Mouse (Mus musculus) 416B (cell line): ENCODE results near the gene Cyth2.

Experiments
- DNase-seq: peaks from one replicate; pipeline ENCODE4 v3.0.0; 2011; ENCODE audit warnings: low read depth

The Cyth2 gene

DNA sequence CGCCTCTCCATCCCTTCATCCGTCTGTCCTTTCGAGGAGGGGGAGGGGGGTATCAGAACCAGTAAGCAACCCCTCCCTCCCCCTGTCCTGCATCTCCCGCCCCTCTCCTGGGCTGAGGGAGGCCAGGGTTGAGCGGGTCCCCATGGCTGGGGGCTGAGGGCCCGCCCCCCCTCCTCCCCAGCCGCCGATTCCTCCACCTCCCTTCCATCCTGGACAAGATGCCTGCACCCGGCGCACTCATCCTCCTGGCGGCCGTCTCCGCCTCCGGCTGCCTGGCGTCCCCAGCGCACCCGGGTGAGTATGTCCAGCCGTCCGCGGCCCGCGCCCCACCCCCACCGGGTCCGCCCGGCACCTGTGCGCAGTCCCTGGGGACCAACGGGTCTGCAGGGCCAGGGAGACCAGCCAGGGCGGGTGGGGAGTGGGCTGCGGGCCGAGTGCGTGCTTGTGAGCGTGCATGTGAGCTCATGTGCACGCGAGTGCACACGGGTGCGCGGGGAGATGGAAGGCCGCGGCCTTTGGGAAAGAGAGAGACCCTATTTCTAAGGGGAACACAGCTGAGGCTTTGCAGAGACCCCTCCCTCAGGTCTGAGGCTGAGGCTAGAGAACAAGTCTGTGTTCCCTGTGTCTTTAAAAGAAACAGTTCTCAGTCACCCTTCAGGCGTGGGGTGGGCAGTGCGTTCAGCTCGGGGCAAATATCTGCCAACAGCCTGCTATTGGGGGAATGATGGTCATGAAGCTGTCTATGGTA, 28.8 kb downstream of the Cyth2 start:
- DNase-seq: no peak

DNA sequence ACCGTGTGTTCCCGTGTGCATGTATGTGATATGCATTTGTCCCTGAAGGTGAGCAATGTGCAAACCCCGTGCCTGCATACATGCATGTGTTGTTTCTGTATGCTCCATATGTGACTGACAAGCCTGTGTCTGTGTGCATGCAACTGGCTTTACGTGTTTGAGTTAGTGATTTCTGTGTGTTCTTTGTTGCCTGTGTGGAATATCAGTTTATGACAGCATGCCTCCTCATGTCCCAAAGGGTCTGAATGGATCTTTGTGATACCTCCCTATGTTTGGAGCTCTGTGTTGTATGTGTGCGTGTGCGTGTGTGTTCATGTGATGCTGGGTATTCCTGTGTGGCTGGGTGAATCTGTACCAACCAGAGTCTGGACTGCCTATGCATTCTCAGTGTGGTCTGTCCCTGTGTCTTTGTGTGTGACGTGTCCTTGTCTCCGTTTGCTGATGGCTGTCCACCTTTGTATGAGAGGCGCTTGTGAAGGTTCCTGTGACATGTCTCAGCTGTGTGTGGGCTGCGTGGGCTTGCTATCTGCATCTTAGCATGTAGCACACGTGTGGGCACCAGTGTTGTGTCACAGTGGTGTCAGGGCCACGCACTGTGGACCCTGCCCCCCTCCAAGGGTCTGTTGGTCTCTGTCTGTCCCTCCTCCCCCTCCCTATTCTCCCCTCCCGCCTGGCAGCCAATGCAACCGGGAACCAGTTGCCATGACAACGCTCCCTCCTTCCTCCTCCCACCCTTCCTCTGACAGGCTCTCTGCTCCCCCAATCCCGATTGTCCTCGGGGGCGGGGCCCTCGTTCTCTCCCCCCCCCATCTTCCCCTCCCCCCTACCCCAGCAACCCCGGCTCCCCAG, 29.6 kb downstream of the Cyth2 start, which contains the start of gene Sult2b1:
TSS of gene Sult2b1 (minus strand) at position 146 of the 849 bp plus-strand sequence.
- DNase-seq: no peak

DNA sequence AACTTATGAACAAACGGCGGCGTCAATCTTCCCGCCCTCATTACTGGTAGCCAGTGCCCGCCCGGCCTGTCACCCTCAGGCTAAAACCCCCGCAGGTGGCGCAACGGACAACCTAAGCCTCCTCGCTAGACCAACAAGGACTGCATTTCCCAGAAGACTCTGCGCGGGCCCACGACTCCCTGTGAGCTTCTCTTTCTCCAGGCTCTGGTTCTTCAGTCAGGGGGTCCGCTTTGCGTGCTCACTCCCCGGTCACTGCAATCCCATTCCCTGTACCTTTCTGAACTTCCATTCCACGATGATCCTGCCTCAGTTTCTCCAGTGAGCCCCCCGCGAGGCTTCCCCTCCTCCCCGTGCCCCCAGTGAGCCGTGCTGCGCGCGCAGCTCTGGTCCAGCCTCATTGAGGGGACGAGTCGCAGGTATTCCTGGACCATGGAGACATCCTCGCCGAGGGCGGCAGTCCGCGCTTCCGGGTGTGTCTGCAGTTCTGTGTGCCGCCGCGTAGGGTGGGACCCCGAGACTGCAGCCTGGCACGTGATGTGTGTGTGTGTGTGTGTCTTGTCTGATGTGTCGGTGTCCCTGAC, 30.8 kb downstream of the Cyth2 start, which contains the start of gene Lmtk3:
TSS of gene Lmtk3 (plus strand) at position 228 of the 581 bp plus-strand sequence.
- DNase-seq: no peak

DNA sequence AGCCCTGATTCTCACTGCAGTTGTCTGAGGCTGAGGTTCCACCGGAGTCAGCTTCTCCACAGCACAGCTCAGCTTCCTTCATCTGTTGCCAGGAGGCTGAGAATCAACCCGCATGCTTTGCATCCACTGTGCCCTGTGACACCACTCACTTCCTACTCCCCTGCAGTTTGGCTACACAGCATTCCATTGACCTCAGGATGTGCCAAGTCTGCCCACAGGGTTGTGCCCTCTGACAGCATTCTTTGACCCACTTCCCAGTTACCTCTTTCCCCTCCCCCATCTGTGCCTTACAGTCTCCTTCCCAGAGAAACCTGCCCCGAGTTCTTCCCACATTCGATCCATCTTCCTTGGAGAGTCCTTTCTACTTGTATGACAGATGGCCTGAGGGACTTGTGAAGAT, 32.1 kb downstream of the Cyth2 start:
- DNase-seq: no peak

DNA sequence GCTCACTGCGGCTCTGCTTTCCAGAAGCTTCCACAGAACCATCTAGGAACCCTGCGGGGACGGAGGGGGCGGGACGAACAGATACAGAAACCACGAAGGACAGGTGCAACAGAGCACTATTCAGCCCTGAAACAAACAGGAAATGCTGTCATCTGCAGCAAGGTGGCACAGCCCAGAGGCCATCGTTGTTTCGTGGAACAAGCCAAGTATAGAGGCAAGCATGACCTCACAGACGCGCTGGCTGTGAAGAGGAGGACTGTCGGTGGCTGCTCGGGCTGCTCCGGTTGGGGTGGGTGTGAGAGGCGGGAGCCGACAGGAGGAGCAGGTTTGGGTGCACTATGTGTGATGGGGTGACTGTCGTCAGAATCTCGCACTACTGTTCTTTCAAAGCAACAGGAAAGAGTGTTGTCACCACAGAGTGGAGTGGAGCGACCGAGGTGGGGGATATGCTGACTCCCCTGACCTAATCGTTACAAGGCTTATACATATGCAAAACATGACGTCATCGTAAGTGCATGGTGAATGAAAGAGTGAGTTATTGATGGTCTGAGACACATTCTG, 35.2 kb downstream of the Cyth2 start:
- no peak for DNase-seq

DNA sequence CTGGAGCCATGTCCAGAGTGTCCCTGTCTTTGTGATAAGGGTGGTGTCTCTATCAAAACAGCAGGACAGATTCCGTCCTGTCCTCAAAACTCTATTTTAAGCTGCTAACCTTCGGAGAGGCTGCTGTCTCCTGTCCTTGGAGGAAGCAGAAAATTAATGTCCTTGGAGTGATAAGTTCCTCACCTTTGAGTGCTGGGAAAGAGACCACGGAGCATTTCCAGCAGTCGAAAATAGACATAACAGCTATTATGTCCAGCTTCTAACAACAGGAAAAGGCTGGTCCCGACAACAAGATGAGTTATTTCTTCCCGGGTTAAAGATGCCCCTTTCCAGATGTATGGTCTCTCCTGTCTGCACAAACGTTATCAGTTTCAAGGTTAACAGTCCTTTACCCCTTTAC, 39.1 kb downstream of the Cyth2 start:
- no peak for DNase-seq

DNA sequence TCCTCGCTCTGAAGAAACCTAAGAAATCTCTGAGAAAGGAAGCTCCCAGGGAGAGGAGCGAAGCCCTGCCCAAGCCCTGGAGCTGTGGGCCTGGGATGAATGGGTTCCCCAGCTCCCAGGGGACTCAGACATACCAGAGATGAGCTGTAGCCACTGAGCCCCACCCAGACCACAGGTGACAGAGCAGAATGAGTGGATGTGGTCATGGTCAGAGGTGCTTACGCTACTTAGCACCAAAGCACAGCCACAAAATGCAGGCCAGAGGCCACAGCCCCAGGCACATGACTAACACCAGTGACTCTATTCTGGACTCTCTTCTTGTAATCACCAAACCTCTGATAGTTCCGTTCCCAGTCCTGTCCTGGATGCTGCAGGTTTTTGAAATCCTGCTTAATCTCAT, 43.3 kb downstream of the Cyth2 start:
- DNase-seq: peak; percentile 40

DNA sequence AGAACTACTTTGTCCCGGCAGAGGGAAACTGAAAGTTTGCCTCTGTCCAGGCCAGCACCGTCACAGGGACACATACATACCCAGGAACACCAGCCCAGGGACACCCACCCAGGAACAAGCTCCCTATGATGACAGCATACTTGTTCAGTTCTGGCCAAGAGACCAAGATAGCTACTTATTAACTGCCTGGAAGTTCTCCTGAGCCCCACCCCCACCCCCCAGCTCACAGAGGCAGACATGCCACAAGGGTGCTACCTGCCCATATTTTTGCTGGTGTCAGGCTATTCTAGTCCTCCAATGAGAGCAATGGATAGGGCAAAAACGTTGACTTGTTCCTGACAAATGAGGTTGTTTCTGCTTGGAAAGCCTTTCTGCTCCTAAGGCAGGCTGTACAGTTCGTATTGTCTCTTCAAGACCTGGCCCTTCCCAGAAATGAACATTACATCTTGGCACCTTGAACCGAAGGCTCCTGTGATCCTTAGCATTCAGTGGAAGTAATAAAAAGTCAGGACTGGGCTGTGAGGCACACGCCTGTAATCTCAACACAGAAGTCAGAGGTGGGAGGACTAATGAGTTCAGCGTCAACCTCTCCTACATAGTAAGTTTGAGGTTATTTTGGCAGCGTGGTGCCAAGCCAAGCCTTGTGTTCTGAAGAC, 43.8 kb downstream of the Cyth2 start:
- DNase-seq: no peak

DNA sequence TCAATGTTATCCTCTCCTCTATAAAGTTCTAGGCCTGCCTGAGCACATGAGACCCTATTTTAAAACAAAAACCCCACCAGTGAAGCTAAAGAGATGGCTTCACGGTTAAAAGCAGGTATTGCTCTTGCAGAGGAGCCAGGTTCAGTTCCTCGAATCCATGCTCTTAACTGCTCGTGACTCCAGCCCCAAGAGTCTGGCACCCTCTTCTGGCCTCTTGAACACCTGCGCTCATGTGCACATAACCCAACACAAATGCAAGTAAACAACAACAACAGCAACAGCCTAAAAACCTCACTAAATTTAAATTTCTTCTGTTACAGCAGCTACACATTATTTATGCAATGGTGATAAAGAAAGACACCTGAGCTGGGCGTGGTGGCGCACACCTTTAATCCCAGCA, 46.9 kb downstream of the Cyth2 start:
- DNase-seq: no peak

DNA sequence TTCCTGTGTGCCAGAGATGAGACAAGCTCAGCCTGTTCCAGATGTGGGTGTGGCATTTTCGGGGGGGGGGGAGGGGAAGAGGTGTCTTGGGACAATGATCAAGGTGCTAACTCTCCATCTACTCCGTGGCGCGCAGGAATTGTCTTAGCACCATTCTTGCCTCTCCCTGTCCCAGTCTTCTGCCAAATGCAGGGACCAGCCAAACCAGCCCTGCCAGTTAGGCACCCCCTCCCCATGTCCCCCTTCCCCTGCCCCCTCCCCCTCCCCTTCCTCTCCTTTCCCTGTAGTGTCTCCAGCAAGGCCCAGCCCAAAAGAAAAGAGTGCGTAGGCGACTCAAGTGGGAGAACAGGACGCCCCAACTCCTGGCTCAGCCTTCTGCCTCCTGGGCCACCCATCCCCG, 47.6 kb downstream of the Cyth2 start:
- DNase-seq: no peak

DNA sequence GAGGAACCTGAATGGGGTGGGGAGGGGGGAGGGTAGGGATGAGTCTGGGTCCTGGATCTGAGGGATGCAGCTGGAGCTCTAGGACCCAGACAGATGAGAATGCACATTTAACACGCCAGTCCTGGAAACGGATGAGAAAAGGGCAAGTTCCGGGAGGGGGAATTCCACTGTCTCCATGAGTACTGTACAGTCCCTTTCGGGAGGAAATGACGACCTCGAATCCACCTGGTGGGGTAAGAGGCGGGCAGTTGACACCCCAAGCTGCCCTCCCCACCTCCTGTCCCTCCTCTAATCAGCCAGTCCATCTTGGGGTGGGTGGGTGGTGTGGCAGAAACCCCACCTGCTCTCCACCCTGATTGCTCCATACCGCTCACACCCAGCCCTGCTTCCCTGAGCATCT, 48.4 kb downstream of the Cyth2 start:
- no peak for DNase-seq

DNA sequence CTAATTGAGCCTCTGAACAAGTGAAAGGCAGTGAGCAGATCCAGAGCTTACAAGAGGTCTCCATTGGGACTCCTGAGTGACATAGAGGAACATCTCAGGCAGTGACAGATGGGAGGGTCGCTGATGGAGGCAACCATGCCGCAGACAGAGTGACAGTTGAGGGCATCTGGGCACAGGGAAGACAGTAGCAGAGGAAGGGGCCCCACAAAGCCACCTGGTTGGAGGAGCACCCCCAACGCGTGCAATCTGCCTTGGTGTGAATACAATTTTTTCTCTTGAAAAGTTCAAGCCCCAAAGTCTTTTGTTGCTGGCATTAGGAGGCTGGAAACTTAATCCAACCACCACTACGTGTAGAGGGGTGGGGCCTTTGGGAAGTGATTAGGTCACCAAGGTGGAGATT, 54.2 kb downstream of the Cyth2 start:
- no peak for DNase-seq

DNA sequence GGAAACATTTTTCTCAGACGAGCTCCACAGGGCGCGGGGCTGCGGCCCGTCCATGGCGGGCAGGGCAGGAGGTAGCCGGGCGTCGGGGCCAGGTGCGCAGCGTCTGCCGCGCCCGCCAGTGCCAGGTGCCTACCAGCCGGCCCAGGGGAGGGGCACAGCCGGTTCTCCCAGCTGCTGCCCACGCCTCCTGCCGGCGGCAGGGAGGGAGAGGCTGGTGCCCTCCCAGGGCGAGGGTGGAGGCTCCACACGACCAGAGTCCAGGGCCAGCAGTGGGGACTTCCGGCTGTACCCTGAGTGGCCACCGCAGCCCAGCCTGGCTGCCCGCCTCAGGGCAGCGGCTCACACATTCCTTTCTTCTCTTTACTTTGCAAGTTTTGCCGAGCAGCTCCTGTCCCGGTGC, 55.0 kb downstream of the Cyth2 start:
- DNase-seq: no peak
